Mouse (Mus musculus): ENCODE results near the gene Sned1.
"Not testable (repeated sequence)": the region's sequence is repeated elsewhere in the genome, so short reads cannot be mapped to it uniquely, and the experiment has no call there.

The Sned1 gene

DNA sequence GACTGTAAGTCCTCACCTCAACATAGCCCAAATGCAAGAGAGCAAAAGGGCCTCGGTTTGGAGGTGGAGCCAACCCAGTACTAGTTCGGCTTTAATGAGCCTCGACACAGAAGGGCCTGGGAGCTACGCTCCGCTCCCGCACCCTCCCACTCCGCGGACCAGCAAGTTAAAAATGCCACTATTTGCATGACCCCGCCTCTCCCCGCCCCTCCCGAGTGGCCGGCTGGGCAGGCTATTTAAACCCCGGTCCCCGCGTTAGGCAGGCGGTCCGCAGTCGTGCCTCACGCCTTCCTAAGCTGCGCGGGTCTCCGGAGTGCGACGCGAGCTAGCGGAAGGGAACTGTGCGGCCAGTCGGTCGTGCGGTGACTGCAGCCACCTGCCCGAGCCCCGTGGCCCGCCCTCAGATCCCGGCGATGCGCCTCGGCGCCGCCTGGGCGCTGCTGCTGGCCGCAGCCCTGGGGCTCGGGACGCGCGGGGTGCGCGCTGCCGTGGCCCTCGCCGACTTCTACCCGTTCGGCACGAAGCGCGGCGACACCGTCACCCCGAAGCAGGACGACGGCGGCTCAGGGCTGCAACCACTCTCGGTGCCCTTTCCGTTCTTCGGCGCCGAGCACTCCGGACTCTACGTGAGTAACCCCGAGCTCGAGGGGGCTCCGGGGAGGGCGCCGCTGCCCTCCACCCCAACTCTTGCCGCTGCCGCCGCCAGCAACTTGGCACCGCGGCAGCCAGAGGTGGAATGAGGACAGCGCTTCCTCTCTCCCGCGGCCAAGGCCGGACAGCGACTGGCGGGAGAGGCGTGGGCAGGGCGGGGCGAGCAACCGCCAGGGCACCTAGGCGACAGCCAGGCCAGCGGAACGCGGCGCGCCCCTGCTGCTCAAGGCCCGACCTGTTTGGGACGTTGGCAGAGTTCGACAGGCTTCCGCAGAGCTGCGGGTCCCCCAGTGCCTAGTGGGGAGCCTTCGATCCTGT, at the start of gene Sned1:
TSS of gene Sned1 (plus strand) at position 266 of the 969 bp plus-strand sequence.
- no peak for DNase-seq (ENCODE audit: low spot score)

- no peak for DNase-seq (ENCODE audit: low spot score)
These were observed 44.8 kb upstream of the Sned1 start for GRCm38 (mm10) chr1:93190726-93191305.

DNA sequence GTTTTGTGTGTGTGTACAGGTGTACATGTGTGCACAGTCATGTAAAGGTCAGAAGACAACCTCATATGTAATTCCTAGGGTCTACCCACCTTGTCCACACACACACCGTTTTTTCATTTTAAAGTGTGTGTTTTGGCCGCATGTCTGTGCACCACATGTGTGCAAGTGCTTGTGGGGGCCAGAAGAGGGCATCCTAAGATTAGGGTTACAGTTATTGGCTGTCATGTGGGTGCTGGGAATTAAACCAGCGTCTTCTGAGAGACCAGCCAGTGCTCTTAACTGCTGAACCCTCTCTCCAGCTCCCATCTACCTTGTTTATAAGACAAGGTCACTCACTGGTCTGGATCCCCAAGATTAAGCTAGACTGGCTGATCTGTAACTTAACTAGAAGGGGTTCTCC, 40.7 kb upstream of the Sned1 start:
- DNase-seq (ENCODE audit: low spot score): no peak

DNA sequence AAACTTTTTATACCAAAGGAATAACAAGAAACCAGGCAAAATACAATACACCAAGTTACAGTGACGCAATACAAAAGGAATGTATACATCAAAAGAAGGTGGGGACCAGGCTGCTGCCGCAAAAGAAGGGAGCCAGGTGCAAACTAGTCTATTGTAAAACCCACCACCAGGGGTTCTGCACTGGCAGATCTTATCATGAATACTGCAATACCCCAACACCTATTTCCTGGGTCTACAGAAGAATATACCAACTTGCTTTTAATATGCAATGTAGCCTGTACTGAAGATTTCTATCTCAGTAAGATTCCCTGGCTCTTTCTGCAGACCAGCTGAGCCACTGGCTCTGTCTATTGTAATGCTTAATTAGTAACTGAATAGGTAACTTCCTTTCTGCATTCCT, 38.2 kb upstream of the Sned1 start:
- not testable (repeated sequence) for DNase-seq (ENCODE audit: low spot score)

DNA sequence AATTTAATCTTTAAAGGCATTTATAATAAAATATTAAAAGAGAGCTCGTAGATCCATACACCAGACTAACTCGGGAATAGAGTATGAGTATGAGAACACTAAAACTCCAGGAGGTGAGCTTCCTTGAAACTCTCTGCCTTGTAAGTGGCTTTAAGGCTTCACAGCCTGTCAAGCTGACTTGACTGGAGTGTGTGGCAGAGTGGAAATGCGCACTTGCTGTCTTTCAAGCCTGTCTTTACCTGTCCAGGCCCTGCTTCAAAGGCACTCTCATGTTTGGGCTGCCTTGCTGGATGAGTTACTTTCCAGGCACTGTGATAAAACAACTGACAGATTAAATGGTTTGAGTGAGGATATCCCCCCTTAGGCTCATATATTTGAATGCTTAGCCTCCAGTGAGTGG, 37.7 kb upstream of the Sned1 start:
- no peak for DNase-seq (ENCODE audit: low spot score)

DNA sequence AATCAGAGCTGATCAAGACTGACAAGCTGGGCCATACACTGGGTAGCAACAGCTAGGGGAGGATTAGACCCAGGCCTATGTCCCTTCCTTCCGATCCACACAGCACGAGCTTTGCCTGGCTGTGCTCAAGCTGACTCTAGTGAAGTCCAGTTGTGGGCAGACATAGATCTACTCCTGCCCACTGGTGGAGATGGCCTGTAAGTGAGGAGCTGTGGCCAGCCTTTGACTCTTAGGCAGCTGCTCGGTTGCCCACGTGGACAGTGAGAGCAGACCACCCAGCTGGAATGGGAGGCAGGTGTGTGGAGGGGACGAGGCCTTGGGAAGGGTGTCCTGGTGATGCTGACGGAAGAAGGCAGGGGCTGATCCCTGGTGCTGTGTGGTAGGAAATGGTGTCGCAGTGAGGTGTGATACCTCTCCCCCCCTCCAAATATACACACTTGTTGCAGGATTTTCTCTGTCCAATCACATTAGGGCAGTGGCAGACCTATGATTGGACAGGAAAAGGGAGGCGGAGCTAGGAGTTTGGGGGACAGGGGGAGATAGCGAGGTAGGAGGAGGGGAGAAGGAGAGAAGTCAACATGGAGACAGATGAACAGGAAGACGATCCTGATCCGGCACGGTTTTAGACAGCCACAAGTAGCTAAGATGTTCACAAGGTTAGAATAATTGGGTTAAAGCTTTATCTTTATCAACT, 29.2 kb upstream of the Sned1 start:
- peak; percentile 49 for DNase-seq (ENCODE audit: low spot score)

DNA sequence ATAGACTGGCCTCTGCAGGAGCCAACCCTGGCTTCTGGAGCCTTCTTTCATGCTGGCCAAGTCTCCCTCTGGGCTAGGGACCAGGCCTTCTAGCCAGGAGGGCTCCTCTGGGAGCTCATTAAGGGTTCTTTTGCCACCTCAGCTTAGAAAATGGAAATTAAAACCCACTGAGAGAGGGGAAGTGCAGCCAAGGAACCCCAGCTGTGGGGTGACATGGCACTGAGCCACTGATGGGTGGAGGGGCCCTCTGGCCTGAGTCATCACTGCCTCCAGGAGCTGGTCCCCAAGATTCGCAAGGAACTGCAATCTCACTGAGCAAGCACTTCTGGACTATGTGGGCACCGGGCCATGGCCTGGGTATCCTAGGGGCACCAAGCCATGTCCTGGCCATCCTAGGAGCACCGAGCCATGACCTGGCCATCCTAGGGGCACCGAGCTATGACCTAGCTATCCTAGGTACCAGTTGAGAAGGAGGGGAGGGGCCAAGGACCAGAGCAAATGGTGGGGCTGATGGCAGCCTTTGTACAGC, 28.0 kb upstream of the Sned1 start:
- DNase-seq (ENCODE audit: low spot score): no peak

DNA sequence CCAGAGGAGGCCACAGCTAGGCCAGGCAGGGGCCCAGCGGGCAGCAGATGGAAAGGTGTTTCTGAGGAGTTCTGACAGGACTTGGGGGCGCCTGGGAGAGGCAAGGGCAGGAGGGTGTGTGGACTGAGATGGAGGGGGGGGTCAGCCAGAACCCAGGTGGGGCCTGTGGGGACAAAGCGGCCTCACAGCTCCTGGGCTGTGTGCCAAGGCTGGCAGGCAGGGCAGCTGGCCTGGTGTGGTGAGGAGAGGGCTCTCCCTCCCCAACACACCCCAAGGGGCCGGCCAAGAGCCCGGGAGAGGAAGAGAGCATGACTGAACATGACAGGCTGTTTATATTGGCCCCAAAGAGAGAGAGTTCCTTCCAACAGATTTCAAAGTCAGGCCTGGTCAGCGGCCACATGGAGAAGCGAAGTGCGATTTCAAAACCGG, 25.4 kb upstream of the Sned1 start:
- DNase-seq (ENCODE audit: low spot score): peak; percentile 84

GRCm38 (mm10) chr1:93211019-93211418, 24.6 kb upstream of the Sned1 start:
- DNase-seq (ENCODE audit: low spot score): peak; percentile 22

GRCm38 (mm10) chr1:93211549-93212220, 24.0 kb upstream of the Sned1 start:
- peak; percentile 53 for DNase-seq (ENCODE audit: low spot score)

- no peak for DNase-seq (ENCODE audit: low spot score)
These were observed 23.2 kb upstream of the Sned1 start for GRCm38 (mm10) chr1:93212441-93212840.

GRCm38 (mm10) chr1:93214612-93215011, 21.0 kb upstream of the Sned1 start:
- DNase-seq (ENCODE audit: low spot score): no peak

GRCm38 (mm10) chr1:93216839-93217497, 18.7 kb upstream of the Sned1 start:
- peak; percentile 28 for DNase-seq (ENCODE audit: low spot score)

- DNase-seq (ENCODE audit: low spot score): no peak
These were observed 18.1 kb upstream of the Sned1 start for GRCm38 (mm10) chr1:93217530-93217929.

GRCm38 (mm10) chr1:93220776-93221175, 14.9 kb upstream of the Sned1 start:
- no peak for DNase-seq (ENCODE audit: low spot score)

- DNase-seq (ENCODE audit: low spot score): no peak
These were observed 11.7 kb upstream of the Sned1 start for GRCm38 (mm10) chr1:93223972-93224371.

- no peak for DNase-seq (ENCODE audit: low spot score)
These were observed 10.4 kb upstream of the Sned1 start for GRCm38 (mm10) chr1:93225226-93225625.

- no peak for DNase-seq (ENCODE audit: low spot score)
These were observed 9.7 kb upstream of the Sned1 start for GRCm38 (mm10) chr1:93225731-93226520.

- DNase-seq (ENCODE audit: low spot score): peak; percentile 46
These were observed 8.2 kb upstream of the Sned1 start for GRCm38 (mm10) chr1:93227303-93227975.

GRCm38 (mm10) chr1:93227976-93228365, 7.7 kb upstream of the Sned1 start:
- no peak for DNase-seq (ENCODE audit: low spot score)

Data from MN1 (cell line).